Comparison of ENCODE assay signal across 16 mouse cellular contexts in genomic region chr17:65725381-65725780, GRCm38 (mm10).
"Had no signal": no experiment of that assay in that cellular context is flagged by ENCODE, and none has a peak within 500 bp of the region (broad histone marks: within the 10 kb centered on the region; RNA-seq: fewer than 3 reads in every experiment).

No protein-coding gene starts in this region.

- H3K27me3 ChIP-seq: limb, embryonic 13.5 days; liver, embryonic 15.5 days; megakaryocyte, embryonic 14.5 days; midbrain, embryonic 12.5 days; neural tube, embryonic 13.5 days had no signal

- H3K4me2 ChIP-seq: limb, embryonic 13.5 days; liver, embryonic 15.5 days; lung, embryonic 14.5 days; midbrain, embryonic 12.5 days; neural tube, embryonic 13.5 days had no signal

- H3K4me3 ChIP-seq: layer of hippocampus, adult 2 months; limb, embryonic 13.5 days; liver, embryonic 15.5 days; megakaryocyte, embryonic 14.5 days; midbrain, embryonic 12.5 days; neural tube, embryonic 13.5 days had no signal

- H3K27ac ChIP-seq: layer of hippocampus, adult 2 months; limb, embryonic 13.5 days; neural tube, embryonic 13.5 days had no signal

- DNase-seq: kidney, adult 8-10 months; kidney, postnatal 10 days; kidney, postnatal 4 days; lung, embryonic 14.5 days; lung, postnatal 10 days; lung, postnatal 4 days; right cerebral cortex, adult 18-20 months; right cerebral cortex, postnatal 25 days; thymus, adult 18-20 months had no signal

- H3K9me3 ChIP-seq: limb, embryonic 13.5 days; liver, embryonic 15.5 days; midbrain, embryonic 12.5 days; neural tube, embryonic 13.5 days had no signal

- ATAC-seq: midbrain, embryonic 16.5 days had no signal

- H3K9ac ChIP-seq: limb, embryonic 13.5 days; liver, embryonic 15.5 days; lung, embryonic 14.5 days; midbrain, embryonic 12.5 days; neural tube, embryonic 13.5 days had no signal
